Comparison of ENCODE assay signal across 9 mouse cellular contexts in the genomic region with DNA sequence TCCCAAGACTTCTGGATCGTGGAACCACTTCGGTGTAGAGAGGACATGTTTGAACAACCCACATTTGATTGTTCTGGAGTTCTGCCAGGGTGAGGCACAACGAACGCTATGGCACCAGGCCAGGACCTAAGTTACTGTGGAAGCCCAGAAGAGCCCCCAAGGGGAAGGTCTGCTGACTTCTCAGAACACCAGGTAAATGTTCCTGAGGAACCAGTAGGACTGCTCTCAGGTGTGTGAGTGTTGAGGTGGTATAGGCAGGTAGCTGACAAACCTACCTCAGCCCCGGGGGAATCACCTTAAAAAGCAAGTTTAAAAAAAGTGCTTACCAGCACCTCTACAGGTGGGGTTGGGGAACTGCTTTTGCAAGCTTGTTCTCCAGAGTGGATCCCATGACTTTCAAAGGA. TPM values are rescaled to one million over a fixed set of nuclear protein-coding genes. Genes with fewer than 3 reads are reported as not detected.
DNase-seq lines count a peak whose midpoint lies in the region.
"Had no signal": no experiment of that assay in that cellular context is flagged by ENCODE, and none has a peak within 500 bp of the region (broad histone marks: within the 10 kb centered on the region; RNA-seq: fewer than 3 reads in every experiment).

No protein-coding gene starts in this region.

- peak; percentile 37 for DNase-seq in adrenal gland, postnatal 14 days
- DNase-seq in adrenal gland, postnatal 25 days, result no peak
- DNase-seq in urinary bladder, adult 18-20 months (ENCODE audit: low spot score in 2 of 2), result peak; percentile 39 to 50
- DNase-seq in urinary bladder, adult 2 months (ENCODE audit: low spot score), result no peak
- peak; percentile 70 for DNase-seq in lung, postnatal 10 days
- no peak for DNase-seq in Muller cell, postnatal 12 days (ENCODE audit: inconsistent ontology term)
- no peak for DNase-seq in thymus, adult 18-20 months
- no peak for DNase-seq in spleen, postnatal 14 days (ENCODE audit: low spot score in 2 of 2)
- DNase-seq: cerebellum, adult 9-11 months had no signal

RNA-seq across cellular contexts. Expression of a gene that starts 15.3 kb away (rescaled TPM):
- total RNA-seq in adrenal gland, postnatal 14 days (2021), result 891 and 1,093 TPM in 2 replicates
- 791 and 964 TPM in 2 replicates for total RNA-seq in adrenal gland, postnatal 25 days (2021)
- polyA plus RNA-seq in urinary bladder, adult 2 months (2012; rRNA removed), result 364 and 515 TPM in 2 replicates

RNA-seq across cellular contexts. Expression of a gene that starts 15.4 kb away (rescaled TPM):
- total RNA-seq in adrenal gland, postnatal 14 days (2021), result 8.8 and 10.7 TPM in 2 replicates
- total RNA-seq in adrenal gland, postnatal 25 days (2021), result 13.2 and 14.5 TPM in 2 replicates
- 8.1 and 9.5 TPM in 2 replicates for polyA plus RNA-seq in urinary bladder, adult 2 months (2012; rRNA removed)

RNA-seq across cellular contexts. Expression of a gene that starts 31.7 kb away (rescaled TPM):
- 19.8 and 26.9 TPM in 2 replicates for total RNA-seq in adrenal gland, postnatal 14 days (2021)
- total RNA-seq in adrenal gland, postnatal 25 days (2021), result 9.2 and 10.3 TPM in 2 replicates
- polyA plus RNA-seq in urinary bladder, adult 2 months (2012; rRNA removed), result 6.6 and 7.6 TPM in 2 replicates

Comparison
In these comparisons a context has a peak if more than half of its experiments do, and no peak if none do; other contexts are left out.
1. DNase-seq: peak in adrenal gland, postnatal 14 days (single experiment), urinary bladder, adult 18-20 months (2 of 2) and lung, postnatal 10 days (single experiment); none in adrenal gland, postnatal 25 days (single experiment), urinary bladder, adult 2 months (single experiment), Muller cell, postnatal 12 days (single experiment), thymus, adult 18-20 months (0 of 2) and spleen, postnatal 14 days (0 of 2).